Mouse (Mus musculus) liver, adult 2 months (tissue): ENCODE data around the gene Zfp473.

ENCODE experiments used
- CTCF ChIP-seq: fragments of 200-500 bp; IDR thresholded peaks from 2 replicates; pipeline ENCODE4 v1.5.1; 2011; ENCODE audit warnings: low read depth, low read length, control low read depth
- POLR2A ChIP-seq: fragments of 200-500 bp; IDR thresholded peaks from 2 replicates; pipeline ENCODE4 v1.6.1; 2011; ENCODE audit warnings: low read length, control low read depth; ENCODE audit not compliant: insufficient read depth; ENCODE audit errors: extremely low read depth

GRCm38 (mm10) chr7:44705086-44705485 is 45.8 kb downstream of the Zfp473 start:
- no peak for TF ChIP-seq CTCF
- TF ChIP-seq POLR2A = no peak
